Mouse (Mus musculus): ENCODE measurements at regions not wholly inside any gene's neighbourhood (a gene's known extent, or its start where the extent isn't known, plus 50 kb on each side); places are given as distances from the start of the nearest gene placed in this dataset.

DNA sequence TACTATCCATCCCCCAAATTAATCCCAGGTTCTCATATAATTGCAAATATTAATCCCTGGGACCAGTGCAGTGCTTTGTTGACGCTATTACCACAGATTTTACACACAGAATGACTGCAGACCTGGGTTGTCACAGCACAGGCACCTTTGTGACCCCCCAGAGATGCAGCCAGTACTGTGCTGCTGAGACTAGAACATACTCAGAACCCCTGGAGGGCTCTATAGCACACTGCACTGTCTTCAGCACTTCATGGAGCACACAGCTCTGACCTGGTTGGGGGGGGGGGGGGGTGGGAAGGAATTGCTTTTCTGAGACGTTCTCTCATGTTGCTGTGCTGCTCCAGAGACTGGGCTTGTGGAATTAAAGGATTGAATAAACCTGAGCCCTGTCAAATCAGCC is 154.9 kb upstream of the Gm34302 start:
- DNase-seq (ENCODE audit: low spot score) = no peak

DNA sequence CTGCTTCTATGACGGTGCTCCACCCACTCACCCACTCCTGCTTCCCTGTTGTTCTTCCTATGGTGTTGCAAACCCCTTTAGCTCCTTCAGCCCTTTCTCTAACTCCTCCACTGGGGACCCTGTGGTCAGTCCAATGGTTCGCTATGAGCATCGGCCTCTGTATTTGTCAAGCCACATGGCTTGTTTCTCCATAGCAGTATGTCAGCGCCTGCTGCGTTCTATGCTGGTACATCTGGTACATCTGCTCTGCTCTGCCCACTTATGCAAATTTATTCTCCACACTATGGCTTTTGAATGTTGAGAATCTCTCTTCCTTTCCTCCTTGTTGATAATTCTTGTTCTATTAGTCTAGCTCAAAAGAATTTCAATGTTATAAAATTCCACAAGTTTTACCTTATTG is 154.2 kb upstream of the Gm34302 start:
- DNase-seq (ENCODE audit: low spot score) = no peak

DNA sequence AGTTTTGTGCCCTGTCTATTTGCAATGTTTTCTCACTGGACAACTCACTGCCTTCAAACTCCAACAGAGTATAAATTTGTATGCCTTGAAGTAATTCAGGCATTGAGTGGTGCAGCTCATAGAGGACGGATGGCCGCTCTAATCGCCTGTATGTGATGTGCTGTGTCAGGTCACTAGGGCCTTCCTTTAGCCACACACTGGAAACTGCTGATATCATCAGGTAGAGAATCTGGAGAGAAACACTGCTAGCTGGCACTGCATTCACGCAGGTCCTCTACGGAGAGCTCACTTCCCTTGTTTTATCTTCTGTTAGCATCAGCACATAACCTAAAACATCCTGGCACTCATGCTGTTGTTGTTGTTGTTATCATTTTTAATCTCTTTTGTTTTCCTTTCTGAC is 144.0 kb upstream of the Gm34302 start:
- DNase-seq (ENCODE audit: low spot score) = no peak

DNA sequence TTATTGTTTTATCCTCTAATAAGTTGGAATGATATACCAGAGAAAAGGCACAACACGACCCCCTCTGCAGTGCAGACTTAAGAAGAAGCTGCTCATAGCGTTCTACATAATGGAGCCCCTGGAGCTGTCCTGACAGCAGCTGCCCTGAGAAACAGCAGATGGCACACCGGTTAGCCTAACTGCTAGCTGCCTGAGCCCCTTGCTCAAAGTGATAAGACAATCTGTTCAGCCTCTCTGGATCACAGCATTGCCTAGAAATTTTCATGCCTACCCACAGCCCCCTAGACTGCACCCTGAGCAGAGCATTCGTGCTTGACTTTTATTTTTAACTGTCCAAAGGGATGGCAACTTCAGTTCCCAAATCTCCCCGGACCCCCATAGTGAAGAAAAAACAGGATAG is 132.4 kb upstream of the Gm34302 start:
- no peak for DNase-seq (ENCODE audit: low spot score)

DNA sequence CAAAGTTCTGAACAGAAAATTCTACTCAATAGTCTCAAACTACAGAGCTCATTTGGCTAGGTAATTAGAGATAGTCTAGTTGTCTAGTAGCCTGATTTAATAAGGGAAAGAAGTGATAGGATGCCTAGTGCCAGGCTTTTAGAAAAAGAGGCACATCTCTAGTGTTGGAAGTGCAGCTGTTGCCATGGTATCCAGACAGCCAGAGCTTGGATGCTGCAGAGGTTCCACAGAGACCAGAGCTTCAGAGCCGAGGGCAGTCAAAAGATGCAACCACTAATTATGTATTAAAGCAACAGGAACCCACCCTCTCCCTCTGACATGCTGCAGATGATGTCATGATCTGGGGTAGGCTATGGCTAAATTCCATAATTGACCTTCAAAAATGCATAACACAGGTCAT is 130.0 kb upstream of the Gm34302 start:
- DNase-seq (ENCODE audit: low spot score) = no peak

GRCm38 (mm10) chr3:63612767-63613363 is 129.2 kb upstream of the Gm34302 start:
- no peak for DNase-seq (ENCODE audit: low spot score)

- DNase-seq (ENCODE audit: low spot score) = no peak
Observed at GRCm38 (mm10) chr3:63610113-63610919, 126.6 kb upstream of the Gm34302 start.

GRCm38 (mm10) chr3:63609454-63610112 is 125.9 kb upstream of the Gm34302 start:
- no peak for DNase-seq (ENCODE audit: low spot score)

DNA sequence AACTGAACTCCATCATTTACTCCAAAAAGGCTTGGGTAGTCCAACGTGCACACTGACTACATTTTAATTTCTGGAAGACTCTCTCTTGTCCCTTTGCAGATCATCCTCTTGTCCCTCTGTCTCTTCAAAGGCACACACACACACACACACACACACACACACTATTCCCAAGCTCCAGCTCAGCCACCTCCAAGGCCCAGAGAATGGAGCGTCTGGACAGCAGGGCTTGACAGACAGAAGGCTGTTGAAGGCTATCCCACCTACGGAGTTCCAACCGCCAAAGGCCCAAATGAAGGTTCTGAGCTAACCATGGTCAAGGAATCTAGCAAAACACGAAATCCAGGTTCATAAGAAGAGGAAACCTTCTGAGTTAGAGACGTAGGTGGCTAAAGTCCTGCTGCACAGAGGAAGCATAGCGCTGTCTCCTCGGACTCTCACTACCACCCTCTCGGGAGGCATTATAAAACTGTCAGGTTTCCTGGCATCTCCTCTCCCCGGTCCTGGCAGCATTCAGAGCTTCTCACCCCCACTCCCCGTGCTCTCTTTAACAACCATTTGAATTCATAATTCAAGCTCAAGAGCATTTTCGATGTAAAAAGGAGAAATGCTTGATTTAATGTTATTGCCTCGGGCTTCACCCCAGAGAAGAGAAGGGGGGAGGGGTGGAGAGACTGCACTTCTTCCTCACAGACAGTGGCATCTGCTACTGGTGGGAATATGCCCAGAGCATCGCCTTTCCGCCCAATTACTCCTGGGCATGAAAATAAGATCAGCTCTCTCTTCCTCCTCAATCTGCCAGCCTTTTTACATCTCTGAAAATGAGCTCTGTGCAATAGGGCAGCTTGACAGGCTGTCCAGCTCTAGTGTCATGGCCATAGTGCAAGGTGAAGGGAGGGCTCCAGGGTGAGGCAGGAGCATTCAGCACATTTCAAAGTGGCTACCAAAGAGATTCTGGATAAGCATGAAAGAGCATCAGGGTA is 99.3 kb upstream of the Gm34302 start:
- DNase-seq (ENCODE audit: low spot score) = no peak

DNA sequence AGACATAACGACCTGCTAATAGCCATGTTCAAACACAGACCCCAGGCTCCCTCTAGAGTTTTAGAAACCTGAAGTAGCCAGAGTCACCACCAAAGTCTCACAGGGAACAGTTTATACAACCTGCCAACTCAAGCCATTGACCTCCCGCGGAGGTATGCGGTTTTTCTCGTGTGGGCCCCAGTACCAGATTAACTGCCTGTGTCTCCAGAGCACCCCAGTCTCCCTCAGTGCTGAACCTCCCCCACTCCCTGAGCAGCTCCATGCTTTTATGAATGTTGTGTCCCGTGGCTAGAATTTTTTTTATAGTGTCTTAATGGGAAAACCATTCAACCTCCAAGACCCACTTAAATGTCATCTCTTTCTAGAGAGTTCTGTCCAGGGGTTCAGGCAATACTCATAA is 98.5 kb upstream of the Gm34302 start:
- DNase-seq (ENCODE audit: low spot score) = no peak

- DNase-seq (ENCODE audit: low spot score) = peak; percentile 77
Observed at GRCm38 (mm10) chr3:63570607-63571353, 87.1 kb upstream of the Gm34302 start.

GRCm38 (mm10) chr3:63570082-63570481 is 86.4 kb upstream of the Gm34302 start:
- DNase-seq (ENCODE audit: low spot score) = no peak

GRCm38 (mm10) chr3:63569004-63569596 is 85.4 kb upstream of the Gm34302 start:
- no peak for DNase-seq (ENCODE audit: low spot score)

- DNase-seq (ENCODE audit: low spot score) = no peak
Observed at GRCm38 (mm10) chr3:63567726-63568125, 84.0 kb upstream of the Gm34302 start.

DNA sequence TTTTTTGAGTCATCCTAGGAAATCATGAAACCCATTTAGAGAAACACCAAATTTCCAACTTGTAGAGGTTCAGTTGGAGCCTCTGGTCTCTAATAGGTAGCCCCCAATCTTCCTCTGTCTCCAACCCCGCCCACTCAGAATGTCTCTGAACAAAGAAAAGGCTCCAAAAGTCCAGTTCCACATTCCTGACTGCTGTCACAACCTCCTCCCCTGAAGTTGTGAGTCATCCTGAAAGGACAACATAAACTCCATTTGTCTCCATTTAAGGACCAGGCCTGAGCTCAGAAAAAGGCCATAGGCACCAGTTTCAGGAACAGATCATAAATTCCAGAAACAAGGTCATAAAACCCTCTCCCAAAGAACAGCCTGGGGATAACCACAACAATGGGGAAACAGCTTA is 79.4 kb upstream of the Gm34302 start:
- DNase-seq (ENCODE audit: low spot score) = no peak

GRCm38 (mm10) chr3:63562532-63562931 is 78.9 kb upstream of the Gm34302 start:
- DNase-seq (ENCODE audit: low spot score) = no peak

GRCm38 (mm10) chr3:63560745-63561151 is 77.1 kb upstream of the Gm34302 start:
- no peak for DNase-seq (ENCODE audit: low spot score)

GRCm38 (mm10) chr3:63556741-63557140 is 73.1 kb upstream of the Gm34302 start:
- DNase-seq (ENCODE audit: low spot score) = no peak

DNA sequence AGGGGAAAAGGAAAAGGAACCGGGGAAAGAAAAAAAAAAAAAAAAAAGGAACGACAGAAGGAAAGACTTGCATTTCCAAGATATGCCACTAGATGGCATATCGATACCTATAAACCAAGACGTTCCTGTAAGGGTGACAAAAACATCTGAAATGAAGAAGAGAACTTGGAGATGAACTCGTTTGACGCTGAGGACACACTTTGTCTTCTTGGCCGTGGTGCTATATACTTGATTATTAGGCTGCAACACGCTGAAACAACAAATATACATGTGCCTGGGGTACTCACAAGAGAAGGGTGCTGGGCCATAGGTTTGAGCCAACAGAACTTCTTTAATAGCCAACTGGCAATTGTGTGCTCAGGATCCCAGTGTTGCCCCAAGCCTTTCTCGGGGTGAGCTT is 71.2 kb upstream of the Gm34302 start:
- DNase-seq (ENCODE audit: low spot score) = peak; percentile 40

GRCm38 (mm10) chr3:63553426-63553825 is 69.7 kb upstream of the Gm34302 start:
- no peak for DNase-seq (ENCODE audit: low spot score)

DNA sequence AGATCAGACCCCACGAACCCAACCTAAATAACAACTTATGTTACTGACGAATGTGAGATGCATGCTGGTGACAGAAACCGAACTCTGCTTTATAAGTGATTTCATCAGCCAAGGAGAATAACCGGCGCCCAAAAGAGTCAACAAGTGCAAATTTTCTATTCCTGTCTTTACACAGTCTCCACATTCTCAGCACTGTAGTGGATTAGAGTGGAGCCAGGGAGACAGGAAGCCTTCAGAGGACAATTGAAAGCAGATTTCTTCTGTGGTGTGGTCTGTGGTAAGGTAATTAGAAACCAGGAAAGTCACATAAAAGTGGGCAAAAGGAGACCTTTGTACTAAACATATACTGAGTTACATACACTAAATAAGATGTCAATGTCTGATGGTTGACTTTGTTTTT is 68.0 kb upstream of the Gm34302 start:
- no peak for DNase-seq (ENCODE audit: low spot score)
